Mouse (Mus musculus): ENCODE data around the gene C2cd2l. TPM values are rescaled to one million over a fixed set of nuclear protein-coding genes. Genes with fewer than 3 reads are reported as not detected.

Gene C2cd2l
- total RNA-seq, 2 experiments from 2014 or later, result 13.7 to 19.6 TPM

DNA sequence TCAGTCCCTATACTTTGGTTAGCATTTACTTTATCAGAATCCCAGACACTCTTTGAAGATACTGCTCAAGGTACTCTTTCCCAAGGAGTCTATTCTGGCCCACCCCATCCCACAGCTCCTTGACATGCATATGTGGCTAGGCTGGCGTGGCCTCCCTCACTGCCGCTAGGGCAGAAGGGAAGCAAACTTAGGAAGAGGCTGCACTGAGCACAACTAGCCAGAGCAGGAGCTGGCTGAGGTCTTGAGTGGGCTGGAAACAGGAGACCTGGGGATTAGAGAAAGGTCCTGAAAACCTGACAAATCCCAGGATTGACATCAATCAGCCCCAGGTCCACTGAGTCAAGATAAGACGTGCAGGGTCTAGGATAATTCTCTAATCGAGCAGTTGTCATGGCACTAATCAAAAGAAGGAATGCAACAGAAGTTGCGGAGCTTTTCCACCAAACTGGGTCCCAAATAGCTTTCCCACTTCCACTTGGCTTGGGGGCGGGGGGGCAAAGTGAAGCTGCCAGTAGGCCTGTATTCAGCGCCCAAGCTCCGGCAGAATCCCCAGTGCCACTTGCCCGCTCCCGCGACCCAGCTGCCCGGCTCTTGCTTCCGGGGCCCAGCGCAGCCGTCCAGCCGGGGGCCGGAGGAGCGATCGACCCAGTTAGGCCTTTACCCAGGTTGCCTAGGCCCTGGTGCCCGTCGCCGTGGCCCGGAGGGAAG lies 52.6 kb downstream of the C2cd2l start:
- DNase-seq, result peak; percentile 29 to 63

DNA sequence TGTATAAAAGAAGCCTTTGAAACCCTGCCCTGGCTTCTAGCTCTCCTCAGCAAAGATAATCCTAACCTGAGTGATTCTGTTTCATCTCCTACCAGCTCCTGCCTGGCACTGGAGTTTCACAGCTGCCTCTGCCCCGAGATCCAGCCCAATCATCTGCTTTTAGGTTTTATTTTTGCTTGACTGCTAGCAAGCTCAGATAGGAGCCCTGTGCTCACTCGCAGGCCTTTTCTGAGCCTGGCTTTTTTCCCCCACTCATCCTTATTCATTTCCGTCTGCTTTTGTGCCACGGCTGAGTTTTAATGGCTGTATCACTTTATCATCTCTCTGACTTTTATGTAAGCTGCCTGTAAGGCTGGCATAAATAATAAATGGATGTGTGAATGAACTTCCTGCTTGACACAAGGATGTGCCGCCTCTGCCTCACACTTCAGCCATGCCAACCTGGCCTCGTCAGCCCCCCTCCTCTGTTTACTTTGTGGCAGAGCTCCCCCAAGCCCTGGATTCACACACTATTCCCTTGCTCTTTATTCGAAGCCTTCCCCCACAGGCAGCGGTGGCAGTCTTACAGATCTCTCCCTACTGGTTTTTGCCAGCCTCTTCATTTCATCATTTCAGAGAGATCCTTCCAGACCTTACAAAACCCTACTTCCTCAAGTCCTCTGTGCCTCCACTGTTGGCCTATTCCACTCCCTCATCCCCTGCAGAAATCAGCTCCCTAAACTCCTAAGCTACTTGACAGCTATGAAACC lies 53.4 kb downstream of the C2cd2l start:
- DNase-seq, result peak in 1 of 2 experiments; percentile 15

GRCm38 (mm10) chr9:44261388-44261787 lies 58.7 kb downstream of the C2cd2l start:
- no peak for DNase-seq

Small RNA genes lying within 50 kb of the gene (microRNA-seq; reads per million reads assigned to microRNA genes)
- gene Gm44335, result 0 reads per million in 2 experiments

Other genes with a start within 250 kb of the C2cd2l start
- gene Mfrp, start 218.6 kb downstream of the C2cd2l start, total RNA-seq (2021), result not detected
- 1 to 10 TPM; 5.6 to 5.9 TPM for gene C1qtnf5, start 213.0 kb downstream of the C2cd2l start, total RNA-seq (2021)
- gene Gm49380, start 206.8 kb downstream of the C2cd2l start, total RNA-seq (2021), result under 1 TPM in 1 of 2 experiments, not detected in 1; 0.37 TPM
- gene Rnf26, start 206.8 kb downstream of the C2cd2l start, total RNA-seq (2021), result 1 to 10 TPM; 5.9 to 6.0 TPM
- 10 to 100 TPM; 31.0 to 38.6 TPM for gene Mcam, start 185.8 kb downstream of the C2cd2l start, total RNA-seq (2021)
- gene Cbl, start 86.2 kb downstream of the C2cd2l start, total RNA-seq (2021), result 10 to 100 TPM; 18.0 to 18.5 TPM
- gene Ccdc153, start 79.6 kb downstream of the C2cd2l start, total RNA-seq (2021), result 1 to 10 TPM in 1 of 2 experiments, not detected in 1; 1.7 TPM
- 1 to 10 TPM; 4.6 to 5.4 TPM for gene Pdzd3, start 68.8 kb downstream of the C2cd2l start, total RNA-seq (2021)
- gene Nlrx1, start 51.7 kb downstream of the C2cd2l start, total RNA-seq (2021), result 10 to 100 TPM; 21.7 to 25.6 TPM
- under 1 TPM; 0.30 to 0.85 TPM for gene Abcg4, start 31.7 kb downstream of the C2cd2l start, total RNA-seq (2021)
- gene Hinfp, start 14.6 kb downstream of the C2cd2l start, total RNA-seq (2021), result 1 to 10 TPM; 8.1 TPM
- gene Dpagt1, start 5.7 kb upstream of the C2cd2l start, total RNA-seq (2021), result 10 to 100 TPM; 17.8 to 18.2 TPM
- 10 to 100 TPM; 10.7 TPM for gene H2afx, start 14.4 kb upstream of the C2cd2l start, total RNA-seq (2021)
- gene Hmbs, start 23.9 kb upstream of the C2cd2l start, total RNA-seq (2021), result 10 to 100 TPM; 50.0 to 50.8 TPM
- gene Vps11, start 41.4 kb upstream of the C2cd2l start, total RNA-seq (2021), result 10 to 100 TPM; 14.4 to 18.3 TPM
- 10 to 100 TPM; 46.6 to 65.5 TPM for gene Hyou1, start 59.2 kb upstream of the C2cd2l start, total RNA-seq (2021)
- gene Slc37a4, start 76.6 kb upstream of the C2cd2l start, total RNA-seq (2021), result 10 to 100 TPM; 17.8 to 20.3 TPM
- 100 to 1,000 TPM; 788 to 877 TPM for gene Rps25, start 86.9 kb upstream of the C2cd2l start, total RNA-seq (2021)
- gene Trappc4, start 87.3 kb upstream of the C2cd2l start, total RNA-seq (2021), result 10 to 100 TPM; 42.0 to 43.6 TPM
- 1 to 10 TPM; 5.0 to 6.0 TPM for gene Ccdc84, start 98.3 kb upstream of the C2cd2l start, total RNA-seq (2021)
- gene Foxr1, start 120.9 kb upstream of the C2cd2l start, total RNA-seq (2021), result not detected
- not detected for gene Upk2, start 134.7 kb upstream of the C2cd2l start, total RNA-seq (2021)
- gene Bcl9l, start 162.5 kb upstream of the C2cd2l start, total RNA-seq (2021), result 10 to 100 TPM; 36.2 to 41.7 TPM
- 1 to 10 TPM in 1 of 2 experiments, under 1 TPM in 1; 0.37 to 2.8 TPM for gene Cxcr5, start 241.6 kb upstream of the C2cd2l start, total RNA-seq (2021)

Measured in heart, adult 18-20 months (tissue).